Mouse (Mus musculus) olfactory bulb, adult 2 months (tissue): ENCODE measurements around the gene 1110017D15Rik.

Source experiments
- CTCF ChIP-seq: fragments of 200-500 bp; IDR thresholded peaks from 2 replicates; pipeline ENCODE4 v1.5.1; 2012; ENCODE audit warnings: low read depth, mild to moderate bottlenecking, low read length, moderate library complexity; ENCODE audit not compliant: insufficient read depth
- POLR2A ChIP-seq: fragments of 200-500 bp; IDR thresholded peaks from 2 replicates; pipeline ENCODE4 v1.6.1; 2012; ENCODE audit warnings: mild to moderate bottlenecking, low read depth, low read length, moderate library complexity; ENCODE audit not compliant: insufficient read depth

DNA sequence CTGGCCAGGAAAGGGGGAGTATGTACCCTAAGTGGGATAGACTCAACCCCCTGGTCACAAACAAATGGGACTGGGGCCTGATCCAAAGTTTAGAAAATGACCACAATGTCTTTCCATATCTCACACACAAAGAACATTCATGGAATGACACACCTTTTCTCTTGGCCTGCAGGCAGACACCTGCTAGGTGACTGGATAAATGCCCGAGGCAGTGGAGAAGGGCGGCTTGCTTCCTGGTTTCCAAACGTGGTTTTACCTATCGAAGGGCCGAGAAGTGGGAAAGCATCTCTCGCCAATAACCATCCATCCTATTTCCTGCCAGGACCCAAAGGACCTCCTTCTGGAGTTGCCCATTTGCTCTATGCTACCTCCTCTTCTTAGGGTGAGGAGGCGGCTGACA, 24.2 kb downstream of the 1110017D15Rik start:
- no peak for TF ChIP-seq POLR2A
- TF ChIP-seq CTCF = no peak
